Mouse (Mus musculus) liver, adult 2 months (tissue): ENCODE measurements around the gene Mrpl45.

Experiments used
- CTCF ChIP-seq: fragments of 200-500 bp; IDR thresholded peaks from 2 replicates; pipeline ENCODE4 v1.5.1; 2011; ENCODE audit warnings: low read depth, low read length, control low read depth
- POLR2A ChIP-seq: fragments of 200-500 bp; IDR thresholded peaks from 2 replicates; pipeline ENCODE4 v1.6.1; 2011; ENCODE audit warnings: low read length, control low read depth; ENCODE audit not compliant: insufficient read depth; ENCODE audit errors: extremely low read depth

DNA sequence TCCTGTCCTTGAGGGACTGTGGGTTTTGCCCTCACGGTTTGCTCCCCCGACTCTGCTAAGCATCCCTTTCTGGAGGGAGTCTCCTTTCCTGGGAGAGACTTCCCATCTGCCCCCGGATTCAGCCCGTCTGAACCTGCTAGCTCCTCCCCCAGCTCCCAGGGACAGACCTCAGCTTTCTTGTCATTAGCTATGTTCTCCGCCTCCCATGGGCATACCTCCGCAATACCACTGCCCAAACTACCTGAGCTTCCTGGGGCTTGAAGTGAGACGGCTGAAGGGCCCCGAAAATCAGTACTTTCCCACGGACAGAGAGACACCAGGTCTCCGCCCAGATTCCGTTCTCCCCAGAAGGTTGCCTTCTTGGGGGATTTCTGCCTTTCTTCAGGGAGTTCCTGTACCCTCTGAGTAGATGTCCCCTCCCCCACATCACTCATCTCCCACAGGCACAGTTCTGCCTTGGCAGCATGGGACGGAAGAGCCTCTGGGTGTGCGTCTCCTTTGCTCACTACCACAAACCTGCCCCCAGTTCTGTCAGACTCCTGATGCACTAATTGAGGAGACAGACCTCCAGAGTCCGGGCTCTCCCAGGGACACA, 21.3 kb downstream of the Mrpl45 start:
- no peak for TF ChIP-seq CTCF
- TF ChIP-seq POLR2A, result no peak
